Mouse (Mus musculus) heart, postnatal 0 days (tissue): Measurements from ENCODE around the gene Arl4c. TPM values are rescaled to one million over a fixed set of nuclear protein-coding genes. Genes with fewer than 3 reads are reported as not detected.

Experiments
- ATAC-seq: fragments of 200-750 bp; cut with Nextera tagmentation; 2 replicates; pipeline ENCODE4 v1.8.0; 2017; ENCODE audit warnings: low read depth, moderate number of reproducible peaks, moderate library complexity; ENCODE audit not compliant: insufficient read depth
- DNase-seq: peaks from one replicate; pipeline ENCODE4 v3.0.0-alpha.2; 2016; ENCODE audit warnings: low spot score
- H3K27ac ChIP-seq: fragments of 300-500 bp; sonication (generic); 2 replicates; pipeline ENCODE4 v1.5.1; 2014; ENCODE audit warnings: low read depth, mild to moderate bottlenecking
- H3K27me3 ChIP-seq: fragments of 300-500 bp; sonication (generic); 2 replicates; pipeline ENCODE4 v1.6.1; 2014; ENCODE audit warnings: low read length, mixed read lengths; ENCODE audit not compliant: control insufficient read depth, insufficient read depth
- H3K36me3 ChIP-seq: fragments of 300-500 bp; sonication (generic); replicated peaks from 2 replicates; pipeline ENCODE4 v1.6.1; 2014; ENCODE audit warnings: low read length, mixed read lengths; ENCODE audit not compliant: control insufficient read depth, insufficient read depth
- H3K4me1 ChIP-seq: fragments of 300-500 bp; sonication (generic); 2 replicates; pipeline ENCODE4 v1.6.1; 2014; ENCODE audit warnings: antibody characterized with exemption; ENCODE audit not compliant: control insufficient read depth, insufficient read depth
- H3K4me2 ChIP-seq: fragments of 300-500 bp; sonication (generic); 2 replicates; pipeline ENCODE4 v1.6.1; 2014; ENCODE audit warnings: low read depth, mild to moderate bottlenecking, low read length, moderate library complexity
- H3K4me3 ChIP-seq: fragments of 300-500 bp; sonication (generic); 2 replicates; pipeline ENCODE4 v1.5.1; 2014; ENCODE audit warnings: low read depth, low read length
- H3K9ac ChIP-seq: fragments of 300-500 bp; sonication (generic); replicated peaks from 2 replicates; pipeline ENCODE4 v1.6.1; 2014; ENCODE audit warnings: low read depth, low read length, mixed read lengths
- H3K9me3 ChIP-seq: fragments of 300-500 bp; sonication (generic); replicated peaks from 2 replicates; pipeline ENCODE4 v1.6.1; 2016; ENCODE audit warnings: low read length; ENCODE audit not compliant: control insufficient read depth
- CTCF ChIP-seq: IDR thresholded peaks from 2 replicates; pipeline ENCODE4 v1.5.1; 2016; ENCODE audit warnings: antibody characterized with exemption, control low read depth, low read depth
- EP300 ChIP-seq: IDR thresholded peaks from 2 replicates; pipeline ENCODE4 v1.6.1; 2016; ENCODE audit warnings: antibody characterized with exemption, low read depth
- WGBS: fragments of 180-500 bp; shearing (Covaris S2); extraction: QIAGEN DNeasy Blood & Tissue Kit; methylation state at CpG from one replicate; pipeline ENCODE4 v1.1.7; 2014; 5-methylcytosine and 5-hydroxymethylcytosine counted together
- polyA plus RNA-seq: library from polyadenylated mRNA; unstranded; fragments of >200 nt; fragmentation: Nextera tagmentation; extraction: Ambion mirVana; gene quantifications from 2 replicates; pipeline ENCODE4 v1.2.1, GENCODE M21; 2015
- total RNA-seq: library from RNA; depleted of rRNA; stranded (reverse); fragments of >200 nt; gene quantifications from 2 replicates; pipeline ENCODE4 v1.2.3, GENCODE M21; 2014; ENCODE audit warnings: low replicate concordance

Gene Arl4c
- total and polyA plus RNA-seq, 2 experiments from 2014 or later = 6.2 to 20.9 TPM

- no peak for TF ChIP-seq CTCF
- TF ChIP-seq EP300 = no peak
- Histone ChIP-seq H3K27me3 (no peaks in the 10 kb centered on the region), H3K4me1 (peaks cover 24% of the 10 kb centered on the region), H3K27ac (no peak overlapping the region), H3K9ac (no peak overlapping the region), H3K9me3 (no peaks in the 10 kb centered on the region), H3K4me2 (no peak overlapping the region), H3K4me3 (no peak overlapping the region), H3K36me3 (no peaks in the 10 kb centered on the region)
- ATAC-seq = no peak
- no peak for DNase-seq
- 76% methylated on average over 4 of the region's 4 CpGs for WGBS
Measured at GRCm38 (mm10) chr1:88696408-88696807, 5.6 kb downstream of the Arl4c start.

- H3K36me3 ChIP-seq = no peaks in the 10 kb centered on the region
- no peak overlapping the region for H3K4me2 ChIP-seq
- no peak overlapping the region for H3K27ac ChIP-seq
- no peak for TF ChIP-seq EP300
- no peak for TF ChIP-seq CTCF
- H3K9me3 ChIP-seq = no peaks in the 10 kb centered on the region
- H3K4me3 ChIP-seq = no peak overlapping the region
- H3K4me1 ChIP-seq = peaks cover 6% of the 10 kb centered on the region; the same call in 1 of the 2 replicates
- ATAC-seq = no peak
- 89% methylated on average over 10 of the region's 10 CpGs for WGBS
- no peak for DNase-seq
- H3K9ac ChIP-seq = no peak overlapping the region
- no peaks in the 10 kb centered on the region for H3K27me3 ChIP-seq
Measured at GRCm38 (mm10) chr1:88694353-88694752, 7.7 kb downstream of the Arl4c start.

- DNase-seq = no peak
- no peak for ATAC-seq
- H3K4me3 ChIP-seq = no peak overlapping the region
- 69% methylated on average over 2 of the region's 2 CpGs for WGBS
- H3K9me3 ChIP-seq = no peaks in the 10 kb centered on the region
- no peak overlapping the region for H3K27ac ChIP-seq
- no peak overlapping the region for H3K4me2 ChIP-seq
- H3K9ac ChIP-seq = no peak overlapping the region
- H3K36me3 ChIP-seq = no peaks in the 10 kb centered on the region
- H3K4me1 ChIP-seq = no peaks in the 10 kb centered on the region
- TF ChIP-seq CTCF (no peak), EP300 (no peak)
- H3K27me3 ChIP-seq = no peaks in the 10 kb centered on the region
Measured at GRCm38 (mm10) chr1:88692293-88692827, 9.7 kb downstream of the Arl4c start.

GRCm38 (mm10) chr1:88690601-88691000, 11.4 kb downstream of the Arl4c start:
- H3K9me3 ChIP-seq = no peaks in the 10 kb centered on the region
- TF ChIP-seq EP300 (no peak), CTCF (no peak)
- no peak overlapping the region for H3K9ac ChIP-seq
- H3K27ac ChIP-seq = no peak overlapping the region
- ATAC-seq (no peak), DNase-seq (no peak)
- no peak overlapping the region for H3K4me3 ChIP-seq
- H3K27me3 ChIP-seq = no peaks in the 10 kb centered on the region
- no peaks in the 10 kb centered on the region for H3K36me3 ChIP-seq
- 85% methylated on average over 6 of the region's 6 CpGs for WGBS
- no peaks in the 10 kb centered on the region for H3K4me1 ChIP-seq
- H3K4me2 ChIP-seq = no peak overlapping the region

- no peaks in the 10 kb centered on the region for H3K9me3 ChIP-seq
- no peaks in the 10 kb centered on the region for H3K4me1 ChIP-seq
- no peak for ATAC-seq
- no peak overlapping the region for H3K4me3 ChIP-seq
- peak overlapping the region; percentile 43; the same call in 1 of the 2 replicates for H3K27ac ChIP-seq
- no peak for DNase-seq
- no peaks in the 10 kb centered on the region for H3K36me3 ChIP-seq
- H3K9ac ChIP-seq = no peak overlapping the region
- no peaks in the 10 kb centered on the region for H3K27me3 ChIP-seq
- WGBS = 75% methylated on average over 1 of the region's 1 CpGs
- TF ChIP-seq EP300 (no peak), CTCF (no peak)
- H3K4me2 ChIP-seq = no peak overlapping the region
Measured at GRCm38 (mm10) chr1:88684765-88685164, 17.3 kb downstream of the Arl4c start.

GRCm38 (mm10) chr1:88681596-88681995, 20.4 kb downstream of the Arl4c start:
- ATAC-seq (no peak), DNase-seq (no peak)
- H3K9me3 ChIP-seq = no peaks in the 10 kb centered on the region
- H3K36me3 ChIP-seq = no peaks in the 10 kb centered on the region
- 88% methylated on average over 4 of the region's 4 CpGs for WGBS
- H3K27ac ChIP-seq = no peak overlapping the region; the same call in 1 of the 2 replicates
- H3K4me3 ChIP-seq = no peak overlapping the region
- H3K4me1 ChIP-seq = no peaks in the 10 kb centered on the region
- TF ChIP-seq EP300 (no peak), CTCF (no peak)
- no peak overlapping the region for H3K4me2 ChIP-seq
- no peak overlapping the region for H3K9ac ChIP-seq
- H3K27me3 ChIP-seq = no peaks in the 10 kb centered on the region
